Mouse (Mus musculus): ENCODE results near the gene Thyn1. TPM values are rescaled to one million over a fixed set of nuclear protein-coding genes. Genes with fewer than 3 reads are reported as not detected.

Gene Thyn1
- polyA plus RNA-seq (2016; fragmentation: Nextera tagmentation; extraction: Ambion mirVana): 173 and 183 TPM in 2 replicates

DNA sequence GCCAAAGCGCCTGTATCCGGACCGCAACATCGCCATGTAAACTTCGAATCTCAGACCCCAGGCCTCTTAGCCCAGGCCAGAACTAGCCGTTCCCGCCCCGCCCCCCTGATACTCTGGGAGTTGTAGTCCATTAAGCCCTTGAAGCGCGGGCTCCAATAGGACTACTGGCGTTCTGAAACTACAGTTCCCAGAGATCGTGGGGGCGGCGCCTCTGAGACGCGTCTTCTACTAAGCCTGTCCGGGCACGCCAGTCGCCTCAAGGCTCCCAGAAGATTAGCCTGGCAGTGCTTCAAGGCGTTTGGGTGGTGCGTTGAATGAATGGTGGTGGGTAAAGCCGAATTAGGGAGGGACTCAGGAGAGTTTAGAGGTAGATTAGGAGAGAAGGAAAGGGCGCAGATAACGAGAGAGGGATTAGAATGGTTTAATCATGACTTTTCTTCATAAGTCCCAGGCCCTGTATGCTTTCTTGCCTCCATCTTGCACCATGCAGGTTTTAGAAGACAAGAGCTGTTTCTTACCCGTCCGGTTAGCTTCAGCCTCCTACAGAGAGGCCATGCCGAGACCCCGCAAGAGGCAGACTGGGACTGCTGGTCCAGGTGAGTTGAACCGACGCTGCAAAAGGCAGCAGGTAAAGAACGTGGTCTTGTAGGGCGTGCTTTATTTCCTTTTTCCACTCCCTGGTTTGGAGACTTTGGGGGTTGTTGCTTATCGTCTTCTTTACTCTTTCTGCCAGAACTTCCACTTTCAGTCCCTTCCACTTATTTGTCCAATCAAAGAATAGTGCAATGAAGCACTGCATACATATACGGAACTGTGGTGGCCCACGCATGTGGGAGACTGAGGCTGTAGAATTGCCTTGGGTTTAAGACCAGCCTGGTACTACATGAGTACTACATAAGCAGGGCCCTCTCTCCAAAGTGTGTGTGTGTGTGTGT, at the start of gene Thyn1, which contains the start of gene Acad8:
Thyn1 (plus strand) TSS at position 250 of the 935 bp plus-strand sequence.
Acad8 (minus strand) TSS at position 106 of the 935 bp plus-strand sequence.
- peak; percentile 97 for DNase-seq (ENCODE audit: extremely low spot score, low spot score)
- peaks cover 33% of the 10 kb centered on the region for H3K4me1 ChIP-seq
- 2% methylated on average over 35 of the region's 35 CpGs for WGBS
- no peaks in the 10 kb centered on the region for H3K9me3 ChIP-seq
- peak within 1 kb of the TSS; percentile 78 for H3K4me3 ChIP-seq
- peaks cover 31% of the 10 kb centered on the region for H3K36me3 ChIP-seq (replicated peaks)
- peak within 1 kb of the TSS; percentile 92 for H3K27ac ChIP-seq
- no peaks in the 10 kb centered on the region for H3K27me3 ChIP-seq (ENCODE audit: poor library complexity, severe bottlenecking)

GRCm38 (mm10) chr9:26977754-26978153, 21.8 kb upstream of the Thyn1 start:
- Histone ChIP-seq H3K27ac (no peak overlapping the region), H3K4me3 (no peak overlapping the region), H3K9me3 (no peaks in the 10 kb centered on the region), H3K4me1 (no peaks in the 10 kb centered on the region), H3K36me3 (replicated peaks) (peaks cover 76% of the 10 kb centered on the region), H3K27me3 (ENCODE audit: poor library complexity, severe bottlenecking) (no peaks in the 10 kb centered on the region)
- DNase-seq (ENCODE audit: extremely low spot score, low spot score): no peak
- WGBS: 92% methylated on average over 9 of the region's 9 CpGs

DNA sequence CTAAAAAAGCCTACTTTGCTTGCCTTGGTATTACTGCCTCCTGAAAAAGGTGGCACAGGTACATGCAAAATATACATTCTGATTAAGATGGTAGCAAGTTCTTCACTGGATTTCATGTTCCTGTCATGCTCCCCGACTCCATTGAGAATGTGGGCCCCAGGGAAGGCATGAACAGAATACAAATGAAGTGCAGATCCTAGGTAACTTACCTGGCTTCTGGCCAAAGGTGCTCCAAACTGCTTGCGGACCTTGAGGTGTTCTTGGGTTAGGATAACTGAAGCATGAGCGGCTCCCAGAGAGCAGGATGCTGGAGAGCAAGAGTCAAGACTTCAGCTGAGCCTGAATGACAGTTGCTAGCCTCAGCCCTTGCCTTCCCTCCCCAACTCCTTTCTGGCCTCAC, 20.7 kb upstream of the Thyn1 start:
- Histone ChIP-seq H3K9me3 (no peaks in the 10 kb centered on the region), H3K27me3 (ENCODE audit: poor library complexity, severe bottlenecking) (no peaks in the 10 kb centered on the region), H3K4me3 (no peak overlapping the region), H3K27ac (no peak overlapping the region), H3K4me1 (no peaks in the 10 kb centered on the region), H3K36me3 (replicated peaks) (peaks cover 74% of the 10 kb centered on the region)
- DNase-seq (ENCODE audit: extremely low spot score, low spot score): no peak
- WGBS: 92% methylated on average over 3 of the region's 3 CpGs

- no peak for DNase-seq (ENCODE audit: extremely low spot score, low spot score)
- Histone ChIP-seq H3K27me3 (ENCODE audit: poor library complexity, severe bottlenecking) (no peaks in the 10 kb centered on the region), H3K36me3 (replicated peaks) (peaks cover 78% of the 10 kb centered on the region), H3K27ac (no peak overlapping the region), H3K4me3 (no peak overlapping the region), H3K9me3 (no peaks in the 10 kb centered on the region), H3K4me1 (no peaks in the 10 kb centered on the region)
- WGBS: 98% methylated on average over 2 of the region's 2 CpGs
Observed at GRCm38 (mm10) chr9:26985090-26985613, 14.4 kb upstream of the Thyn1 start.

DNA sequence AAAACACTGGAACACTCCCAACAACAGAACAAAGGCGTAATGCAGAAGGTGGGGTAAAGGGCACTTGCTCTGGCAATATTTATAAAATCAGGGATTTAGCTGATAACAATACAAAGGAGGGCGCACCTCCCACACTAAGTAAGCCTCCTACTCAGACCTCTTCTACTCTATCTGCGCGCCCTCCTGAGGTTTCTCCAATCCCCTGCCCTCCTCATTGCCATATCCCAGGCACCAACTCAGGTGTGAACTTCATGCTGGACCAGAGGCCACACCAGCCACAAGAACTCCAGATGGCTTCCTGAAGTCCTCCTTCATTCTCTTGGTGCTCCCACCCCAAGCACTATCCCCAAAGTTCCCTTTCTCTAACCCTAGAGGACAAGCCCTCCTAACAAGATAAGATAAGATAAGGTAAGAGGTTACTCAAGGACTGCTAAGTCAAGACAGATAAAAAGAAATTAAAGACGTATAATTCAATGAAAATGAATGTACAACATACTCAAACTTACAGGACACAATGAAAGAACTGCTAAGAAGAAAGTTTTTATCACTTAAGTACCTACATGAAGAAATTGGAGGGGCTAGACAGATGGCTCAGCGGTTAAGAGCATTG, 13.7 kb upstream of the Thyn1 start:
- Histone ChIP-seq H3K4me3 (no peak overlapping the region), H3K9me3 (no peaks in the 10 kb centered on the region), H3K36me3 (replicated peaks) (peaks cover 79% of the 10 kb centered on the region), H3K27me3 (ENCODE audit: poor library complexity, severe bottlenecking) (no peaks in the 10 kb centered on the region), H3K27ac (no peak overlapping the region), H3K4me1 (no peaks in the 10 kb centered on the region)
- DNase-seq (ENCODE audit: extremely low spot score, low spot score): no peak
- WGBS: 93% methylated on average over 6 of the region's 6 CpGs

- WGBS: 94% methylated on average over 4 of the region's 4 CpGs
- H3K9me3 ChIP-seq: no peaks in the 10 kb centered on the region
- H3K4me1 ChIP-seq: no peaks in the 10 kb centered on the region
- H3K4me3 ChIP-seq: no peak overlapping the region
- H3K27me3 ChIP-seq (ENCODE audit: poor library complexity, severe bottlenecking): no peaks in the 10 kb centered on the region
- H3K27ac ChIP-seq: no peak overlapping the region
- no peak for DNase-seq (ENCODE audit: extremely low spot score, low spot score)
- peaks cover 73% of the 10 kb centered on the region for H3K36me3 ChIP-seq (replicated peaks)
Observed at GRCm38 (mm10) chr9:26990181-26990580, 9.3 kb upstream of the Thyn1 start.

DNA sequence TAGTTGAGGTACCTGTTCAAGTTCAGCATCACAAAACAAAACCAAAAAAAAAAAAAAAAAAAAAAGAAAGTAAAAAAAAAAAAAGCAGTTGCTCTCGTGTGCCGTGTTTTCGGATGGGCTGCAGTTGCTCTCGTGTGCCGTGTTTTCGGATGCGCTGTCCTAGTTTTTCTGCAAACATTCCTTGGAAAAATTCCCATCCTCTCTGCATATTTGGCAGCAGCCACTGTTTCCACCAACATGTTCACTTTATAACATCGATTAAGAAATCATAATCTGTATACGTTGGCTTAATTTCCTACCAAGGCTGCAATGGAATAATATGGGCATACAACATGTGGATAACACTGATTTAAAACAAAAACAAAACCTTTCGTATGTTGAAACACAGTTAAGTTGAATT, 6.4 kb upstream of the Thyn1 start:
- DNase-seq (ENCODE audit: extremely low spot score, low spot score): no peak
- Histone ChIP-seq H3K36me3 (replicated peaks) (peaks cover 48% of the 10 kb centered on the region), H3K4me1 (peaks cover 8% of the 10 kb centered on the region), H3K9me3 (no peaks in the 10 kb centered on the region), H3K27ac (no peak overlapping the region), H3K27me3 (ENCODE audit: poor library complexity, severe bottlenecking) (no peaks in the 10 kb centered on the region), H3K4me3 (no peak overlapping the region)
- WGBS: 95% methylated on average over 10 of the region's 10 CpGs

- DNase-seq (ENCODE audit: extremely low spot score, low spot score): no peak
- H3K36me3 ChIP-seq (replicated peaks): peaks cover 40% of the 10 kb centered on the region
- 83% methylated on average over 3 of the region's 3 CpGs for WGBS
- H3K4me3 ChIP-seq: no peak overlapping the region
- no peaks in the 10 kb centered on the region for H3K27me3 ChIP-seq (ENCODE audit: poor library complexity, severe bottlenecking)
- H3K27ac ChIP-seq: no peak overlapping the region
- peaks cover 16% of the 10 kb centered on the region for H3K4me1 ChIP-seq
- H3K9me3 ChIP-seq: no peaks in the 10 kb centered on the region
Observed at GRCm38 (mm10) chr9:26993900-26994299, 5.6 kb upstream of the Thyn1 start.

DNA sequence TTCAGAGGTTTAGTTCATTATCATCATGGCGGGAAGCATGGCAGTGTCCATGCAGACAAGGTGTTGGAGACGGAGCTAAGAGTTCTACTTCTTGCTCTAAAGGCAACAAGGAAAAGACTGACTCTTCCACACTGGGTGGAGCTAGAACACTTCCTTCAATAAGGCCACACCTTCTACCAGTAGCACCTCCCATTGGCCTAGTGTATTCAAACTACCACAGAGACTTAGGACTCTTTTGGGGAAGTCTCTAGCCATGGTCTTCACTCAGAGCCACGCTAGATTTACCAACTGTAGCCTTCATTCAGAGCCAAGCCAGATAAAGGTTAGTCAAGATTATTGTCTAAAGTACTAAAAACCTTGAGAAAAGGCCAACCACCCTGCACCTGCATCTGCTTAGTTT, 2.4 kb upstream of the Thyn1 start:
- Histone ChIP-seq H3K4me1 (peaks cover 33% of the 10 kb centered on the region), H3K27me3 (ENCODE audit: poor library complexity, severe bottlenecking) (no peaks in the 10 kb centered on the region), H3K27ac (no peak overlapping the region), H3K4me3 (no peak overlapping the region), H3K36me3 (replicated peaks) (peaks cover 9% of the 10 kb centered on the region), H3K9me3 (no peaks in the 10 kb centered on the region)
- no peak for DNase-seq (ENCODE audit: extremely low spot score, low spot score)
- 84% methylated on average over 3 of the region's 3 CpGs for WGBS

- peaks cover 33% of the 10 kb centered on the region for H3K4me1 ChIP-seq
- H3K4me3 ChIP-seq: no peak overlapping the region
- WGBS: 88% methylated on average over 2 of the region's 2 CpGs
- H3K27me3 ChIP-seq (ENCODE audit: poor library complexity, severe bottlenecking): no peaks in the 10 kb centered on the region
- no peaks in the 10 kb centered on the region for H3K9me3 ChIP-seq
- no peak for DNase-seq (ENCODE audit: extremely low spot score, low spot score)
- peaks cover 9% of the 10 kb centered on the region for H3K36me3 ChIP-seq (replicated peaks)
- no peak overlapping the region for H3K27ac ChIP-seq
Observed at GRCm38 (mm10) chr9:26997501-26997900, 2.0 kb upstream of the Thyn1 start.

DNA sequence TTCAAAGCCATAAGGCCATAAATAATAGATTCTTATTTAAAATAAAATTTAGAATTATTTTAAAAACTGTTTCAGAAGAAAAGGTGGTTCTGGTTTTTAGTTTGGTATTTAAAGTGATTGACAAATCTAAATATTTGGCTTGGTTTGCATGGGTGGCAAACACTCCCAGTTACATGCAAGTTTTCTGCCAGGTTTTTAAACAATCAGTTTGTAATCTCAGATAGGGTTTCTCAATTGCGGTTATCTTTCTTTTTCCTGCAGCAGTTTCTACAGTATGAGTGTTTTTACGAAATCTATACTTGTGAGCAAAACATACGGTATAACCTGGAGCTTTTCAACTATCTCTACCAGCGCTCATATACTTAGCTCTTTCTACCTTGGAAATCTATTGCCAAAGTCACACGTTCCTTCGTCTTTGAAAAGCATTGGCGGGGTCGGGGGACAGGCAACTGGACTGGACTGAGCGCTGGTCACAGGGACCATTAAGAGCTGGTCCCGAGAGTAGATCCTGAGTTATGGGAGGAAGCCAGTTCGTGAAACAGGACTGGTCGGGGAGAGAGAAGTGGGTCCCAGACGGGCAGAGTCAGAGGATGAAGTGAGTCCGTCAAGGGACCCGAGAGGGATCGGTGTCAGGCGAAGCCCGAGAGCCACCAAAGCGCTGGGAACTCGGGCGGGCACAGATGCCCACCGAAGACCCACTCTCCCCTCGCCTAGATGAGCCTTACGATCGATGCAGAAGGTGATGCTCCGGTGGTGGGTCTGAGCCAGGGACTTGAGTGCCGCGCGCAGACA, 645 bp upstream of the Thyn1 start:
- Histone ChIP-seq H3K4me3 (peak overlapping the region; percentile 78), H3K4me1 (peaks cover 33% of the 10 kb centered on the region), H3K27me3 (ENCODE audit: poor library complexity, severe bottlenecking) (no peaks in the 10 kb centered on the region), H3K27ac (peak overlapping the region; percentile 92), H3K9me3 (no peaks in the 10 kb centered on the region), H3K36me3 (replicated peaks) (peaks cover 23% of the 10 kb centered on the region)
- 4% methylated on average over 29 of the region's 29 CpGs for whole genome bisulfite sequencing
- no peak for DNase-seq (ENCODE audit: extremely low spot score, low spot score)

GRCm38 (mm10) chr9:27005231-27005630, 5.7 kb downstream of the Thyn1 start:
- H3K4me1 ChIP-seq: peaks cover 14% of the 10 kb centered on the region
- peaks cover 83% of the 10 kb centered on the region for H3K36me3 ChIP-seq (replicated peaks)
- H3K9me3 ChIP-seq: no peaks in the 10 kb centered on the region
- H3K27ac ChIP-seq: no peak overlapping the region
- 94% methylated on average over 3 of the region's 3 CpGs for WGBS
- DNase-seq (ENCODE audit: extremely low spot score, low spot score): no peak
- H3K4me3 ChIP-seq: no peak overlapping the region
- H3K27me3 ChIP-seq (ENCODE audit: poor library complexity, severe bottlenecking): no peaks in the 10 kb centered on the region

All from forebrain, embryonic 10.5 days (tissue).